In the genomic region with DNA sequence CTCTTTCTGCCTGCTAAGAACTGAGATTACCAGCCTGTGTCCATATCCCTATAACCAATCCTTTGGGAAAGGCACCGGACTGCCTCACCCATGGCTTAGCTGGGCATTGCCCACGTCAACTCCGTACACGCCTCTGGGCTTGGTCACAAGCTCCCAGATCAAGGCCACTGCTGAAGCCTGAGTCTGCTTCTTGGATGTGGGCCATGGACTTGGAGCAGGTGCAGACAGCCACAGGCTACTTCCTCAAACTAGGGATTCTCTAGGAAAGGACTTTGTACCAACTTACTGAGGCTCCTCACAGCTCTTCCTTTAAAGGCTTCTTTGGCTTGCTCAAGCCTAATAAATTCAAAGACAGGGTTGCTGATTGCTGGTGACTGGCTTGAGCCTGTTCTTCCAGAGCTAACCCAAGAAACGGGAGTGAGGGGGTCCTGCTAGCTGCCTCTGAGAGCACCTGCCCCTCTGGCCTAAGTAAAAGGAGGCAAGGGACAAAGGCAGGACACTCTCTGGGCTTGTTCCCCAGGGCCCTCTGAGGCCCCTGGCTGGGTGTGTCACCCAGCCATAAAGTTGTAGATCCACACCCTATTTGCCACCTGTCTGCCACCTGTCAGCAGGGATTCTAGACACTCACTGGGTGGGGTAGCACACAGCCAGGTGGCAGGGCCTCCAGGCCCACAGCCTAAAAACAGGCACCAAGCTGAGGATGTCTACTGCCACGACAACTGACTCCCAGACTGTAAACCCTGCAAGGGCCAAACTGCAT, we compare ENCODE assay signal across 11 mouse cellular contexts. TPM values are rescaled to one million over a fixed set of nuclear protein-coding genes. Genes with fewer than 3 reads are reported as not detected.
A peak's percentile ranks its signal among the peaks of the same experiment; 100 is the strongest.
DNase-seq lines count a peak whose midpoint lies in the region; ATAC-seq and TF ChIP-seq lines count a peak whose summit lies in the region.
"Had no signal": no experiment of that assay in that cellular context is flagged by ENCODE, and none has a peak within 500 bp of the region (broad histone marks: within the 10 kb centered on the region; RNA-seq: fewer than 3 reads in every experiment).

No protein-coding gene starts in this region.

- H3K27ac ChIP-seq in kidney, embryonic 14.5 days (ENCODE audit: low read depth, low read length), result no peak overlapping the region; the same call in 1 of the 2 replicates
- H3K27ac ChIP-seq in intestine, embryonic 16.5 days (ENCODE audit: low read length), result peak overlapping the region; percentile 93
- peak overlapping the region; percentile 96 for H3K27ac ChIP-seq in small intestine, adult 2 months (ENCODE audit: insufficient read depth, low read depth, low read length)
- H3K27ac ChIP-seq: hindbrain, embryonic 15.5 days had no signal

- 92% methylated on average over 6 of the region's 6 CpGs for WGBS in kidney, embryonic 14.5 days
- 66% methylated on average over 6 of the region's 6 CpGs for WGBS in intestine, embryonic 16.5 days
- 31% methylated on average over 6 of the region's 6 CpGs for WGBS in small intestine, adult 2 months

- H3K36me3 ChIP-seq in kidney, embryonic 14.5 days (ENCODE audit: control insufficient read depth, insufficient read depth, low read length), result peaks cover 33% of the 10 kb centered on the region
- peaks cover 17% of the 10 kb centered on the region for H3K36me3 ChIP-seq in intestine, embryonic 16.5 days (ENCODE audit: control insufficient read depth, insufficient read depth, low read length)
- peaks cover 20% of the 10 kb centered on the region for H3K36me3 ChIP-seq in small intestine, adult 2 months (ENCODE audit: control insufficient read depth, insufficient read depth, low read length)

- 0 out of 2 replicates have a peak, but pooled peaks cover 4% of the 10 kb centered on the region for H3K4me1 ChIP-seq in kidney, embryonic 14.5 days (ENCODE audit: control insufficient read depth, insufficient read depth, low read length)
- peaks cover 34% of the 10 kb centered on the region for H3K4me1 ChIP-seq in intestine, embryonic 16.5 days (ENCODE audit: control insufficient read depth, insufficient read depth, low read length)
- peaks cover 41% of the 10 kb centered on the region for H3K4me1 ChIP-seq in small intestine, adult 2 months (ENCODE audit: control insufficient read depth, insufficient read depth, insufficient read length, low read length)

- no peak for ATAC-seq in kidney, embryonic 14.5 days (ENCODE audit: low FRiP score, low TSS enrichment)
- ATAC-seq in intestine, embryonic 16.5 days, result peak; percentile 97
- no peak for ATAC-seq in frontal cortex, adult (ENCODE audit: low TSS enrichment)
- ATAC-seq: lung, postnatal 0 days had no signal

- TF ChIP-seq POLR2A in small intestine, adult 2 months (IDR thresholded peaks at IDR 0.05; ENCODE audit: low read depth, low read length), result peak; percentile 41; the same call in 1 of the 2 replicates

- H3K9me3 ChIP-seq in kidney, embryonic 14.5 days (ENCODE audit: control insufficient read depth, low read length), result peaks cover 2% of the 10 kb centered on the region; the same call in 1 of the 2 replicates
- H3K9me3 ChIP-seq in intestine, embryonic 16.5 days (ENCODE audit: control insufficient read depth, low read length), result 0 out of 2 replicates have a peak, but pooled peaks cover 6% of the 10 kb centered on the region
- H3K9me3 ChIP-seq: hindbrain, embryonic 15.5 days had no signal

- H3K4me2 ChIP-seq in kidney, embryonic 14.5 days (replicated peaks; ENCODE audit: low read depth, low read length), result no peak overlapping the region
- H3K4me2 ChIP-seq in intestine, embryonic 16.5 days (ENCODE audit: low read depth, low read length), result peak overlapping the region; percentile 24
- H3K4me2 ChIP-seq: hindbrain, embryonic 15.5 days had no signal

- peak; percentile 9; the same call in 1 of the 2 replicates for TF ChIP-seq CTCF in small intestine, adult 2 months (IDR thresholded peaks at IDR 0.05; ENCODE audit: extremely low read depth, insufficient read length, insufficient replicate concordance, low read depth, low read length)

- DNase-seq in kidney, adult 11 months, result peak; percentile 86
- DNase-seq in adrenal gland, adult 2 months, result peak; percentile 89
- DNase-seq in natural killer cell, adult 2 months (ENCODE audit: low spot score in 2 of 2), result no peak
- DNase-seq in urinary bladder, postnatal 14 days (ENCODE audit: low spot score), result no peak
- DNase-seq: thymus, postnatal 4 days had no signal

- H3K4me3 ChIP-seq in kidney, embryonic 14.5 days (ENCODE audit: low read length), result no peak overlapping the region
- no peak overlapping the region for H3K4me3 ChIP-seq in intestine, embryonic 16.5 days (ENCODE audit: low read length)
- peak overlapping the region; percentile 9; the same call in 1 of the 2 replicates for H3K4me3 ChIP-seq in small intestine, adult 2 months (ENCODE audit: low read depth, low read length)
- H3K4me3 ChIP-seq: hindbrain, embryonic 15.5 days had no signal

- no peaks in the 10 kb centered on the region for H3K27me3 ChIP-seq in kidney, embryonic 14.5 days (ENCODE audit: control insufficient read depth, insufficient read depth, low read length)
- H3K27me3 ChIP-seq in intestine, embryonic 16.5 days (replicated peaks; ENCODE audit: control insufficient read depth, insufficient read depth, low read length), result no peaks in the 10 kb centered on the region
- no peaks in the 10 kb centered on the region for H3K27me3 ChIP-seq in small intestine, adult 2 months (ENCODE audit: control insufficient read depth, insufficient read depth, low read length)
- H3K27me3 ChIP-seq: hindbrain, embryonic 15.5 days had no signal

- no peak overlapping the region for H3K9ac ChIP-seq in kidney, embryonic 14.5 days (ENCODE audit: low read depth, low read length)
- H3K9ac ChIP-seq in intestine, embryonic 16.5 days (ENCODE audit: low read depth, low read length), result peak overlapping the region; percentile 49
- H3K9ac ChIP-seq: hindbrain, embryonic 15.5 days had no signal

RNA-seq across cellular contexts. Expression of gene Gtf2ird1, which starts 38.0 kb away (rescaled TPM):
- 60.9 and 84.8 TPM in 2 replicates for polyA plus RNA-seq in kidney, embryonic 14.5 days (2014; fragmentation: Nextera tagmentation; extraction: Ambion mirVana)
- total RNA-seq in adrenal gland, adult 2 months (2021), result 10 to 100 TPM; 51.6 to 66.0 TPM
- 21.2 and 21.3 TPM in 2 replicates for polyA plus RNA-seq in adrenal gland, adult 2 months (2012; rRNA removed)
- 66.5 and 66.6 TPM in 2 replicates for polyA plus RNA-seq in intestine, embryonic 16.5 days (2015; fragmentation: Nextera tagmentation; extraction: Ambion mirVana)
- 25.0 and 40.4 TPM in 2 replicates for polyA plus RNA-seq in small intestine, adult 2 months (2012; rRNA removed)

Comparison
In these comparisons a context has a peak if more than half of its experiments do, and no peak if none do; other contexts are left out.
1. DNase-seq: peak in kidney, adult 11 months (single experiment) and adrenal gland, adult 2 months (single experiment); none in natural killer cell, adult 2 months (0 of 2) and urinary bladder, postnatal 14 days (single experiment).